Mouse (Mus musculus): Measurements from ENCODE around the gene Lman2. TPM values are rescaled to one million over a fixed set of nuclear protein-coding genes. Genes with fewer than 3 reads are reported as not detected.

The Lman2 gene
- polyA plus RNA-seq, 1 experiment from 2014 or later = 102 TPM

DNA sequence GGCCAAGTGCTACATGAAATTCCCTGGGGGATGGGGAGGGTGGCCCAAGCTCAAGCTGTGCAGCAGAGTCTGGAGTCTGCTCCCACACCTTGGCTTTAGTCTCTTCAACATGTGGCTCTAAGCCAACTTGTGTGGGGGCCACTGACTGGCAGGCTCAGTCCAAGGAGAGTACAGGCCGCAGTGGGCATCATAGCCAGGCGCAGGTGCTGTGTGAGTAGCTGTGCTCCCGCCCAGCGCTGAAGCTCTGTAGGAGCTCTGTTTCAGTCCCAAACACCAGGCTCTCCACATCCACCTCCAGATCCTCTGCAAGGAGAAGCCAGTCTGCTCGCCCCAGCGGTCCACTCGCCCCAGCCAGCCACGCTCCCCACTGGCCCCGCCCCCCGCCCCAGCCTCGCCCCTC lies 37.0 kb downstream of the Lman2 start:
- DNase-seq (ENCODE audit: low spot score) = no peak
- Histone ChIP-seq H3K27me3 (replicated peaks; ENCODE audit: control insufficient read depth, insufficient read depth, low read length) (no peaks in the 10 kb centered on the region), H3K9ac (ENCODE audit: low read depth, low read length) (no peak overlapping the region), H3K4me2 (ENCODE audit: low read depth, low read length) (no peak overlapping the region), H3K9me3 (ENCODE audit: control insufficient read depth, low read length) (no peaks in the 10 kb centered on the region), H3K36me3 (ENCODE audit: control insufficient read depth, insufficient read depth, low read length) (peaks cover 39% of the 10 kb centered on the region), H3K27ac (replicated peaks; ENCODE audit: low read depth, low read length) (no peak overlapping the region), H3K4me1 (ENCODE audit: control insufficient read depth, insufficient read depth, low read length) (peaks cover 20% of the 10 kb centered on the region), H3K4me3 (ENCODE audit: low read depth, low read length) (no peak overlapping the region)
- ATAC-seq (ENCODE audit: low read depth) = no peak
- WGBS = 90% methylated on average over 5 of the region's 11 CpGs

DNA sequence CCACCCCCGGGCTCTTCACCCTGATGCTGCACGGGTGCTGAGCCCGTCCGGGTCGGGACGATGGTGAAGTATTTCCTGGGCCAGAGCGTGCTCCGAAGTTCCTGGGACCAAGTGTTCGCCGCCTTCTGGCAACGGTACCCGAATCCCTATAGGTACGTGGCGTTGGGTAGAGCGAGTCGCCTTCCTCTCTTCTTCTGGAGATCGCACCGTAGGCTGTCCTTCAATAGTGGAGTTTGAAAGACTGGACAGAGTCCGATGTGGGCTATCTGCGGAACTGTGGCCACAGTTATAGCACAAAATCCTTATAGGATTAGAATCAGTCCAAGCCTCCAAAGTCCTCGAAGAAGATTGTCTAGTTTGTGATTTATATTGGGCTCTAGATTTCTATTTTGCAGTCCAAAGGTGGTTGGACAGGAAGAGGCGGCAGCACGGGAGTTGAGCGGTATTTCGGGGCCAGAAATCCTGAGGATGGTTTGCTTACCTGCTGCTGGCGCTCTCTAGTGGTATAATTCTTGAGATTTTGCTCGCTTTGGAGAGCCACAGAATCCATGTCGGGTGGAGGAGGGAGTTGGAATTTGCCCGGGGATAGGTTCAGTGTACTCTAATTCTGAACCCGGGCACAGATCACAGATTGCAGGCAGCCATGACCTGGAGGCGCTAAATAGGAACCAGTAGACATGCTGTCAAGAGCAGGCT lies 40.3 kb downstream of the Lman2 start:
- Histone ChIP-seq H3K4me1 (ENCODE audit: control insufficient read depth, insufficient read depth, low read length) (peaks cover 8% of the 10 kb centered on the region; the same call in 1 of the 2 replicates), H3K9ac (ENCODE audit: low read depth, low read length) (peak overlapping the region; percentile 85), H3K9me3 (ENCODE audit: control insufficient read depth, low read length) (no peaks in the 10 kb centered on the region), H3K4me3 (ENCODE audit: low read depth, low read length) (peak overlapping the region; percentile 71), H3K4me2 (ENCODE audit: low read depth, low read length) (peak overlapping the region; percentile 75), H3K27ac (replicated peaks; ENCODE audit: low read depth, low read length) (peak overlapping the region; percentile 81), H3K27me3 (replicated peaks; ENCODE audit: control insufficient read depth, insufficient read depth, low read length) (no peaks in the 10 kb centered on the region), H3K36me3 (ENCODE audit: control insufficient read depth, insufficient read depth, low read length) (peaks cover 66% of the 10 kb centered on the region)
- peak; percentile 34 for ATAC-seq (ENCODE audit: low read depth)
- under 1% methylated on average over 28 of the region's 31 CpGs for WGBS
- DNase-seq (ENCODE audit: low spot score) = peak; percentile 81

DNA sequence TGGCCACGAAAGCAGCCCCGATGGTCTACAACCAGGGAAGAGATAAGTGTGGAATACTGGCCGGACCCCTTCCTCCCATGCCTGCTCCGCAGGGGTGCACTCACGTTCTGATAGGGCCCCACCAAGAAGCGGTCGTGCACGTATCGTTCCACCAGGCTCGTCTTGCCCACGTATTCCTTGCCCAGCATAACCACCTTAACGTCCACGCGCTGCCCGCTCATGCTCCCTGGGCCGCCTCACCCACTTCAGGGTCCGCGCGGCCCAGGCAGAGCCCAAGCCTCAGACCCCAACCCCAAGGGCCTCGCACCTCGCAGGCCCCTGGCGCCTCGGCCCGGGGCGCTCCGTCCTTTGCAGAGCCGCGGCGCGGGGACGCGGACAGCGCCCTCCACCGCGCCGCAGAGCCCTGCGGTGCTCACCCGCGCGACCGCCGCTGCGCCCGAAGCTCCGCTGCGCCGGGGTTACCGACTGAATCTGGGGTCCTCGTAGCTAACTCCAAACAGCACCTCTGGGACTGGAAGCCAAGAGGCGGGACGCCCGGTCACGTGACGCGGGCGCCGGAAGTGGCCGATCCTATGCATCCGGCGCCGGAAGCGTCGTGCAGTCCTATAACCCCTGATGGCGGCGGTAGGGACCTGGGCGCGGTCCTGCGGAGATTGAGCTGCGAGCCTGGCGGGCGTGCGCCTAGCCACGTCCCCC lies 41.0 kb downstream of the Lman2 start, which contains the start of gene Rab24:
Gene Rab24, minus strand, starts transcription at position 513 of the 696 bp plus-strand sequence.
- Histone ChIP-seq H3K27ac (replicated peaks; ENCODE audit: low read depth, low read length) (peak within 1 kb of the TSS; percentile 81), H3K36me3 (ENCODE audit: control insufficient read depth, insufficient read depth, low read length) (peaks cover 73% of the 10 kb centered on the region), H3K4me2 (ENCODE audit: low read depth, low read length) (peak within 1 kb of the TSS; percentile 75), H3K4me1 (ENCODE audit: control insufficient read depth, insufficient read depth, low read length) (peaks cover 8% of the 10 kb centered on the region; the same call in 1 of the 2 replicates), H3K9ac (ENCODE audit: low read depth, low read length) (peak within 1 kb of the TSS; percentile 85), H3K27me3 (replicated peaks; ENCODE audit: control insufficient read depth, insufficient read depth, low read length) (no peaks in the 10 kb centered on the region), H3K9me3 (ENCODE audit: control insufficient read depth, low read length) (no peaks in the 10 kb centered on the region), H3K4me3 (ENCODE audit: low read depth, low read length) (peak within 1 kb of the TSS; percentile 71)
- 1% methylated on average over 33 of the region's 73 CpGs for WGBS
- DNase-seq (ENCODE audit: low spot score) (peak; percentile 96), ATAC-seq (ENCODE audit: low read depth) (peak; percentile 94)

DNA sequence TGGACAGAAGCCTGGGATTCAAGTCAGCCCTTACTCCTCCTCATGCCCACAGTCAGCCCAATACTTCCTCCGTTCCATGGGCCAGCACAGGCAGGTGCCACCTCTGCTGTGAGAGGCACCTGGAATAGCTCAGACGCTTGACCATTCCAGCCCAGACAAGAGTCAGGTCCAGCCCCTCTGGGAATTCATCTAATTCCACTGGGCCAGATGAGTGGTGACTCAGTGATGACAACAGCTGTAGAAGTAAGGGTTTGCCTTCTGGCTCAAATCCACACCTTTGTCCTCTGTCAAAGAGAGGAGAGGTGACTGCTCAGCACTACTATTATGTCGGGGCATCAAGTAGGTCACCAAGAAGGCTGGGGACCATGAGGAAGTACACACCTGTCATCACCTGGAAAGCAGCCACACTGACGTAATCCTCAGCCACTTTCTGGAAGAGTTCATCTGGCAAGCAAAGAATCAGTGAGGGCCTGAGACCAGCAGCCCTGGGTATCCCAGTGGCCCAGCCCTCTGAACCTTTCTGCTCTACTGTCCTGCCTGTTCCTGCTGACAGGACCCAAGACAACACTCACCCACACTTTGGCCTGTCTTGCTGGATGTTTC lies 42.6 kb downstream of the Lman2 start, which contains the start of gene Prelid1:
Gene Prelid1, plus strand, starts transcription at position 570 of the 603 bp plus-strand sequence.
- Histone ChIP-seq H3K36me3 (ENCODE audit: control insufficient read depth, insufficient read depth, low read length) (peaks cover 72% of the 10 kb centered on the region), H3K4me3 (ENCODE audit: low read depth, low read length) (peak within 1 kb of the TSS; percentile 71), H3K27me3 (replicated peaks; ENCODE audit: control insufficient read depth, insufficient read depth, low read length) (no peaks in the 10 kb centered on the region), H3K9ac (ENCODE audit: low read depth, low read length) (peak within 1 kb of the TSS; percentile 85), H3K4me2 (ENCODE audit: low read depth, low read length) (peak within 1 kb of the TSS; percentile 75), H3K27ac (replicated peaks; ENCODE audit: low read depth, low read length) (no peak within 1 kb of the TSS), H3K9me3 (ENCODE audit: control insufficient read depth, low read length) (no peaks in the 10 kb centered on the region), H3K4me1 (ENCODE audit: control insufficient read depth, insufficient read depth, low read length) (peaks cover 8% of the 10 kb centered on the region; the same call in 1 of the 2 replicates)
- no peak for ATAC-seq (ENCODE audit: low read depth)
- 72% methylated on average over 4 of the region's 4 CpGs for WGBS
- no peak for DNase-seq (ENCODE audit: low spot score)

DNA sequence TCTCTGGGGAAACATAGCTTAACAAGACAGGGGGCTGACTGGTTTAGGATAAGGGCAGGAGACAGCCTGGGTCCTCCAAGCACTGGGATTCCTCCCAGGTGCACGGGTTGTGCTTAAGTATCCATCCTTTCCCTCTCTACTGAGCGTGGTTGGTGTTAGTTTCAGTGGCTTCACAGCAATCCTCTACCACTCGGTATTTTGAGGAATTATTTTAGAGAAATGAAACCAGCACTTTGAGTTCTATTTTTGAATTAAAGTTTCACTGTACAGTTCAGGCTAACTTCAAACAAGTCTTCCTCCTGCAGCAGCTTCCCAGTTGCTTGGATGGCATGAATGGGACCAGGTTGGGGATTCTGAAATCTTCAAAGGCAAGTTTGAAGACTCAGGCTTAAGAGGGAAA lies 44.2 kb downstream of the Lman2 start:
- ATAC-seq (ENCODE audit: low read depth) (no peak), DNase-seq (ENCODE audit: low spot score) (no peak)
- Histone ChIP-seq H3K27me3 (replicated peaks; ENCODE audit: control insufficient read depth, insufficient read depth, low read length) (no peaks in the 10 kb centered on the region), H3K4me1 (ENCODE audit: control insufficient read depth, insufficient read depth, low read length) (peaks cover 5% of the 10 kb centered on the region; the same call in 1 of the 2 replicates), H3K27ac (replicated peaks; ENCODE audit: low read depth, low read length) (no peak overlapping the region), H3K9me3 (ENCODE audit: control insufficient read depth, low read length) (no peaks in the 10 kb centered on the region), H3K4me3 (ENCODE audit: low read depth, low read length) (no peak overlapping the region), H3K4me2 (ENCODE audit: low read depth, low read length) (no peak overlapping the region), H3K9ac (ENCODE audit: low read depth, low read length) (no peak overlapping the region), H3K36me3 (ENCODE audit: control insufficient read depth, insufficient read depth, low read length) (peaks cover 74% of the 10 kb centered on the region)
- WGBS = 81% methylated on average over 3 of the region's 3 CpGs

DNA sequence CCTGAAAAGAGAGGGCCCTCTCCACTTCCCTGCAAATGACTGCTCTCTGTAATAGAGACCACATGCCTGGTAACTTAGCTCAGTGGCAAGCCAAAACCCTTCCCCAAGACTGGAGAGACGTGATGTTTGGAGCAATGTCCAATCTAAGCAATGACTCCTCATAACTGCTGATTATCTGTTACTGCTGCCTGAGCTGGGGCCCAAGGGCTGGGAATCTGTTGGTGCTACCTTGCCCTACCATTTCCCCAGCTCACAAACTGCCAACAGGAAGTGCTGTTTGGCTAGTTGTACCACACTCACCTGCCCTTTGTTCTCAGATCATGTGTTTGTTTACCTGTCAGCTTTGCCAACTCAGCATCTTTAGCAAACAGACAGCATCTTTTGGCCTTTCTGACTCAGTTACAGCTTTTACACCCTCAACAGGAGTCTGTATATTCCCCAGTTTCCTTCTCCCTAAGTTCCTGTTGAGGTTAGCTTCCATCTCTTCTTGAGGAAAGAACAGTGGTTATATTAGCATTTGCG lies 47.6 kb downstream of the Lman2 start:
- H3K9me3 ChIP-seq (ENCODE audit: control insufficient read depth, low read length) = no peaks in the 10 kb centered on the region
- no peak overlapping the region for H3K4me3 ChIP-seq (ENCODE audit: low read depth, low read length)
- no peak overlapping the region for H3K4me2 ChIP-seq (ENCODE audit: low read depth, low read length)
- ATAC-seq (ENCODE audit: low read depth) (no peak), DNase-seq (ENCODE audit: low spot score) (no peak)
- 95% methylated on average over 2 of the region's 2 CpGs for WGBS
- no peaks in the 10 kb centered on the region for H3K4me1 ChIP-seq (ENCODE audit: control insufficient read depth, insufficient read depth, low read length)
- no peak overlapping the region for H3K9ac ChIP-seq (ENCODE audit: low read depth, low read length)
- no peak overlapping the region for H3K27ac ChIP-seq (replicated peaks; ENCODE audit: low read depth, low read length)
- peaks cover 93% of the 10 kb centered on the region for H3K36me3 ChIP-seq (ENCODE audit: control insufficient read depth, insufficient read depth, low read length)
- no peaks in the 10 kb centered on the region for H3K27me3 ChIP-seq (replicated peaks; ENCODE audit: control insufficient read depth, insufficient read depth, low read length)

DNA sequence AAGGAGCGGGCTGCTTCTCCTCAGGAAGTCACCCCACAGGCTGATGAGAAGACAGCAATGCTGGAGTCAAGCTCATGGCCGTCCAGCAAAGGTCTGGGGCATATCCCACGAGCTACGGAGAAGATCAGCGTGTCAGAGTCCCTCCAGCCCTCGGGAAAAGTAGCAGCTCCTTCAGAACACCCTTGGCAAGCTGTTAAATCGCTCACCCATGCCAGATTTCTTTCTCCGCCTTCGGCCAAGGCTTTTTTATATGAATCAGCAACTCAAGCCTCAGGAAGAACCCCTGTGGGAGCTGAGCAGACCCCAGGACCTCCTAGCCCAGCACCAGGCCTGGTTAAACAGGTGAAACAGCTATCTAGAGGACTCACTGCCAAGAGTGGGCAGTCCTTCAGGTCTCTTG lies 49.5 kb downstream of the Lman2 start:
- DNase-seq (ENCODE audit: low spot score) (no peak), ATAC-seq (ENCODE audit: low read depth) (no peak)
- no peaks in the 10 kb centered on the region for H3K4me1 ChIP-seq (ENCODE audit: control insufficient read depth, insufficient read depth, low read length)
- no peak overlapping the region for H3K4me2 ChIP-seq (ENCODE audit: low read depth, low read length)
- WGBS = 94% methylated on average over 8 of the region's 9 CpGs
- H3K36me3 ChIP-seq (ENCODE audit: control insufficient read depth, insufficient read depth, low read length) = peaks cover 92% of the 10 kb centered on the region
- no peak overlapping the region for H3K4me3 ChIP-seq (ENCODE audit: low read depth, low read length)
- no peaks in the 10 kb centered on the region for H3K9me3 ChIP-seq (ENCODE audit: control insufficient read depth, low read length)
- H3K9ac ChIP-seq (ENCODE audit: low read depth, low read length) = no peak overlapping the region
- no peak overlapping the region for H3K27ac ChIP-seq (replicated peaks; ENCODE audit: low read depth, low read length)
- H3K27me3 ChIP-seq (replicated peaks; ENCODE audit: control insufficient read depth, insufficient read depth, low read length) = no peaks in the 10 kb centered on the region

DNA sequence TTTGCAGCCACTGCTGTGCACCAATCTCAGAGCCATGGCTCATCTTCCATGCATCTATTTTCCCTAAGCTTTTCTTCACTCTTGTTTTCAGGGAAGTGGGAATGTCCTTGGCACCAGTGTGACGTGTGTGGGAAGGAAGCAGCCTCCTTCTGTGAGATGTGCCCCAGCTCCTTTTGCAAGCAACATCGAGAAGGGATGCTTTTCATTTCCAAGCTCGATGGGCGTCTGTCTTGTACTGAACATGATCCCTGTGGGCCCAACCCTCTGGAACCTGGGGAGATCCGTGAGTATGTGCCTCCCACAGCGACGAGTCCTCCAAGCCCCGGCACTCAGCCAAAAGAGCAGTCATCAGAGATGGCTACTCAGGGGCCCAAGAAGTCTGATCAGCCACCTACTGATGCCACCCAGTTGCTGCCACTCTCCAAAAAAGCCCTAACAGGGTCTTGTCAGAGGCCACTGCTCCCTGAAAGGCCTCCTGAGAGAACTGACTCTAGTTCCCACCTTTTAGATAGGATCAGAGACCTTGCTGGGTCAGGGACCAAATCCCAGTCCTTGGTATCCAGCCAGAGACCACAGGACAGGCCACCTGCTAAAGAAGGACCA lies 50.5 kb downstream of the Lman2 start:
- Histone ChIP-seq H3K9ac (ENCODE audit: low read depth, low read length) (no peak overlapping the region), H3K27me3 (replicated peaks; ENCODE audit: control insufficient read depth, insufficient read depth, low read length) (no peaks in the 10 kb centered on the region), H3K36me3 (ENCODE audit: control insufficient read depth, insufficient read depth, low read length) (peaks cover 97% of the 10 kb centered on the region), H3K27ac (replicated peaks; ENCODE audit: low read depth, low read length) (no peak overlapping the region), H3K4me3 (ENCODE audit: low read depth, low read length) (no peak overlapping the region), H3K4me2 (ENCODE audit: low read depth, low read length) (no peak overlapping the region), H3K4me1 (ENCODE audit: control insufficient read depth, insufficient read depth, low read length) (no peaks in the 10 kb centered on the region), H3K9me3 (ENCODE audit: control insufficient read depth, low read length) (no peaks in the 10 kb centered on the region)
- DNase-seq (ENCODE audit: low spot score) (no peak), ATAC-seq (ENCODE audit: low read depth) (no peak)
- WGBS = 92% methylated on average over 8 of the region's 8 CpGs
